Mouse (Mus musculus) liver, postnatal 0 days (tissue): Measurements from ENCODE around the gene Arhgef2.

Experiments used
- CTCF ChIP-seq: sonication (generic); IDR thresholded peaks from 2 replicates; pipeline ENCODE4 v1.5.1; 2016; ENCODE audit warnings: antibody characterized with exemption, low read depth
- EP300 ChIP-seq: IDR thresholded peaks from 2 replicates; pipeline ENCODE4 v1.6.1; 2016; ENCODE audit warnings: antibody characterized with exemption, low read depth, mild to moderate bottlenecking

- TF ChIP-seq CTCF (no peak), EP300 (no peak)
These were observed 83.3 kb downstream of the Arhgef2 start for GRCm38 (mm10) chr3:88689079-88689478.
